Mouse (Mus musculus): ENCODE measurements around the gene Sult2b1. TPM values are rescaled to one million over a fixed set of nuclear protein-coding genes. Genes with fewer than 3 reads are reported as not detected.
A peak's percentile ranks its signal among the peaks of the same experiment; 100 is the strongest.

The Sult2b1 gene
- total RNA-seq, 2 experiments from 2014 or later = not detected

DNA sequence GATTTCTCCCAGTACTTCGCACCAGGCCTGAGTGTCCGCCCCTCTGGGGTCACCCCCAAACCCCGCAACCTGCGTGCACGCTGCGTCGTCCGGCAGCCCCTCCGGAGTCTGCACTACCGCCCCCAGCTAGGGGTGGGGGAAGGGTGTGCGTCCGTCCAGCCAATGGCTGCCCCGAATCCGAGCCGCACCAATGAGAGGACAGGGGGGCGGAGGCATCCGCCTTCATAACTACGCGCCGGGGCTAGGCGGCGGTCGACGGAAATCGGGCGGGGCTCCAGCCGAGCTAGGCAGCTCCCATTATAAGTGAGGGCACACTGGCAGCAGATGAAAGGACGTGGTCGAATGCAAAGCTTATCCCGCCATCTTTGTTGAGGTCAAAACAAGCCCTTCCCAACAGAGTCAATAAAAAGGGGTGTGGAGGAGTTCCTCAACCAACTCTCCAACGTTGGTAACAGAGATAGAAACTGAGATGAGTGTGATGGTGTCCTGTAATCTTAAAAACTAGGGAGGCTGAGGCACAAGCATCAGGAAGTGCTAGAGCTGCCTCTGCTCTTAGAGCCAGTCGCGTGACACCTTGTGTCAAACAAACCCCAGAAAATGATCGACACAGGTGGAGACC lies 69.3 kb downstream of the Sult2b1 start, which contains the start of gene Rpl18:
Gene Rpl18 (plus strand): TSS at position 368 of the 619 bp plus-strand sequence.
- peak; percentile 98 for DNase-seq
- intact Hi-C loops (cut with DNase I) = no loop called here

GRCm38 (mm10) chr7:45714630-45715089 lies 69.8 kb downstream of the Sult2b1 start:
- DNase-seq = no peak
- intact Hi-C loops (cut with DNase I) = no loop called here

DNA sequence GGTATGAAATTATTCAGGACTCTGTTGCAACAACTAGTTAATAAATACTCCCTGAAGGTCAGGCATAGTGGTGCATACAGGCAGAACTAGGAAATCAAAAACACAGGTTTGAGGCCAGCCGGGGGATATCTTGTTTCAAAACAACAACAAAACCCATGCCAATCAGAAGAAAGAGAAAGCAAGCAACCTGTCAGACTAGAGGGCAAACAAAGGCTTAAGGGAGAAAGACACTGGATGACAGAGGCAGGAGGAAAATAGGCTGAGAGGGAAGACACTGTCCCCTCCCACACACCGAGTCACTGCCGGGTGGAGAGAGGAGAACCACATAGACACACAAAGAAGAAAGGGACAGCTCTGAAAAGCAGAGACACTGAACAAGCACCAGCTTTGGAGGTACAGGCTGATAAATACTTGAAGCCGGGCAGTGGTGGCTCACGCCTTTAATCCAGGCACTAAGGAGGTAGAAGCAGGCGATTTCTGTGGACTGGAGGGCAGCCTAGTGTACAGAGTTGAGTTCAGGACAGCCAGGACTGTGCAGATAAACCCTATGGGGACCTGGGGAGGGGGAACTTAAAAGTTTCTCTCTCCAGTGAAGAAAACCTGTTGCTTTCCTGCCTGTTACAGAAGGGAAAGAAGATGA lies 70.5 kb downstream of the Sult2b1 start:
- no peak for DNase-seq
- intact Hi-C loops (cut with DNase I) = no loop called here

DNA sequence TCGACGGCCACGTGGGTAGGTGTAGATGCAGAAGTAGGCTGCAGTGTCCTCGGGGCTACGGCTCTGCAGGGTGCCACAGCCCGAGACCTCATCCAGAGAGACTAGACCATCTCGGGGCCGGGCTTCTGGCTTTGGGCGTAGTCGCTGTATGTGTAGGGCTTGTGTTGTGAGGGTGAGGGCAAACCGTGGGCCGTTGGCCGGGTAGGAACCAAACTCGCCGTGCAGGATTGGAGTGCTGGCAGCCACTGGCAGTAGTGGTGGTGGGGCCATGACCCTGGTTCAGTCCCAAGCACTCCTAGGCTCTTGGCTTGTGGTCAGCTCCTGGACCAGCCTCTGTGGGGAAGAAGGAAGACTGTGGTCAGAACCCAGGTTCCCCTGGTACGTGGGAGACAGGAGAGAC lies 71.1 kb downstream of the Sult2b1 start:
- DNase-seq = no peak
- intact Hi-C loops (cut with DNase I) = no loop called here

- intact Hi-C loops (cut with DNase I) = no loop called here
Observed at GRCm38 (mm10) chr7:45712022-45712757, 72.3 kb downstream of the Sult2b1 start.

GRCm38 (mm10) chr7:45711316-45712021 lies 73.0 kb downstream of the Sult2b1 start:
- no peak for DNase-seq
- intact Hi-C loops (cut with DNase I) = no loop called here

More at GRCm38 (mm10) chr7:45712022-45712757, 72.3 kb downstream of the Sult2b1 start:
- no peak for DNase-seq

DNA sequence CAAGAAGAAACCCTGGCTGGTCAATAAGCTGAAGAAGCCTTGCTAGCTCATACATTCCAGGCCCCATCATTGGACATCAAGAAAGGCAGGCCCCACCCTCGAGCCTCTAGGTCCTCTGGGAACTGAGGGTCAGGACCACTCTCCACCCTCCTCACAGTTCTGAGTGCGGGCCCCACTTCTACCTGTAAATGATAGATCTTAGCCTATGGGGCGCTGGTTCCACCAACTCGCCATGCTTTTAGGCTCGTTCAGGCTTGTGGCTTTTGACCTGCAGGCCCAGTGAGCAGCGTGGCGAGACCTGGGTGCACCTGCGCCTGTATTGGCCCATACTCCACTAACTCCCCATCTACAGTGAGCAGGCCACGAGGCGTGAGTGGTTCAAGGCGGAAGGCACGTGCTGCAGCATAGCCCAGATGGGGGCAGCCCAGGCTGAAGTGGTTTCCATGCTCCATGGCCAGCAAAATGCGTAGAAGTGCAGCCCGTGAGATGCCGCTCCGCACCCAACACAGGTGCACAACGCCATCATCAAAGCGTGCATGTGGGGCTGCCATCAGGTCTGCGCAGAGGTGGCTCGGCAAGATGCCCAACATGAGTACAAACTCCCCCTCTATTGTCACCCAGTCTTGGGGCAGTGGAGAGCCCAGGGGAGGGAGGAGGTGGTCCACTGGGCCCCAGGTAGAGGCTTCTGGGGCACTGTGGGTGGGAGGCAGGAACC lies 73.8 kb downstream of the Sult2b1 start:
- DNase-seq = no peak
- intact Hi-C loops (cut with DNase I) = no loop called here

DNA sequence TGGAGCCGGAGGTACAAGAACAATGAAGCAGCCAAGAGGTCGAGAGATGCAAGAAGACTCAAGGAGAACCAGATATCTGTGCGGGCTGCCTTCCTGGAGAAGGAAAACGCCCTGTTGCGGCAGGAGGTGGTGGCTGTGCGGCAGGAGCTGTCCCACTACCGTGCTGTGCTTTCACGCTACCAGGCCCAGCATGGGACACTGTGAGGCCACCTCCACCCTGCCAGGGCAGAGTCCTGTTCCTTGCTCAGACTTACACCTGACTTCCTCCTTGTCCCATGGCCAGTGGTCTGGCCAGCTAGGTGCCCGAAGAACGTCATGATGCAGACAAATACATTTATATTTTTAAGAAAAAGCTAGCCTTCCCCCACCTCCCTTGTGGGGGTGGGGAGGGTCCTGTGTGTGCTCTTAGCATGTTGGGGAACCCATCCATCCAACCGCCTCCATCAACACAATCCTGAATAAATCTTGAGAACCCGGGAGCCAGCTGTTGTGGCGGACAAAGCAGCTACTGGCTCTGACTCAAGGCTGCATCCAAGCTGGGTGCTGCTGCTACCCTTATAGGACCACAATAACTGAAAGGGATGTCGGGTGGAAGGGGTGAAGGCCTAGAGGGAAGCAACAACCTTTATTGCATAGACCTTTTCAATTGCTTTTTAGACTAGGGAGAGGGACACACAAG lies 74.7 kb downstream of the Sult2b1 start:
- DNase-seq = no peak
- intact Hi-C loops (cut with DNase I) = no loop called here

GRCm38 (mm10) chr7:45709036-45709435 lies 75.4 kb downstream of the Sult2b1 start:
- intact Hi-C loops (cut with DNase I) = no loop called here
- no peak for DNase-seq

DNA sequence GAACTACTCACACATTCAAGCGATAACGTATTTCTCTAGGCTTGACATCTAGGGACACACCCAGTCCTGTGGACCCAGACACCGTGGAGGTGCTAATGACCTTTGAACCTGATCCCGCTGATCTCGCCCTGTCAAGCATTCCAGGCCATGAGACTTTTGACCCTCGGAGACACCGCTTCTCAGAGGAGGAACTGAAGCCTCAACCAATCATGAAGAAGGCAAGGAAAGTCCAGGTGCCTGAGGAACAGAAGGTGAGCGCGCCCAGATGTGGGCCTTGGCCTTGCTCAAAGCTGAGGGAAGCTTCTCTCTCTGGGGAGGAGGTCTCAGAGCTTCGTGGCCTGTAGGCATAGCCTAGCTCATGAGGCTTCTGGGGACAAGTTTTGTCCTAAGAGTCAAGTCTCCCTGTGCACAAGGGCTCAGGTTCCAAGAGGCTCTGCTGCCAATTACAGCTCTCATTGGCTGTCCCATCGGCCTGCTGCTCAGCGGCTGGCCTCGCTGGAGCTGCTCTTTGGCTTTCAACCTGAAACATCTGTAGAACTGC lies 76.2 kb downstream of the Sult2b1 start:
- intact Hi-C loops (cut with DNase I) = no loop called here
- DNase-seq = peak; percentile 50 to 61

GRCm38 (mm10) chr7:45707375-45707967 lies 77.0 kb downstream of the Sult2b1 start:
- intact Hi-C loops (cut with DNase I) = no loop called here
- peak; percentile 96 to 99 for DNase-seq

GRCm38 (mm10) chr7:45706721-45707241 lies 77.7 kb downstream of the Sult2b1 start:
- intact Hi-C loops (cut with DNase I) = no loop called here
- DNase-seq = peak; percentile 93

DNA sequence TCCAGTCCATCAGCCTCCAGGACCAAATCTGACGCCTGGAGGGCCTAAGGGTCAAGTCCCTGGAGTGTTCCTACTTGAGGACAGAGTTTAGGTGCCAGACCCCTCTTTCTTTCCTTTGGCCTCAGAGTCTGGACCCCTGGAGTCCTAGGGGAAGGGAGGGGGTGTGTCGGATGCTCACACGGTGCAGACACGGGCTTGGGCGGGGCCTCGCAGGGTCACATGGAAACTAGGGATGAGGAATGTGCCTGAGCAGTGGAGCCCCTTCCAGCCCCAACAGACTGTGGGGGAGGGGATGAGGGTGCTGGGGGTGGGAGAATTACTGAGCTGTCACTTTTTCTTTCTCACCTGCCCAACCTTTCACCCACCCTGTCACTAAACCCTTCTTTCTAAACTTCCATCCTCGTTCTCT lies 78.6 kb downstream of the Sult2b1 start:
- intact Hi-C loops (cut with DNase I) = no loop called here
- DNase-seq = peak; percentile 73 to 87

GRCm38 (mm10) chr7:45705443-45705864 lies 79.0 kb downstream of the Sult2b1 start:
- intact Hi-C loops (cut with DNase I) = no loop called here
- DNase-seq = peak in 1 of 2 experiments; percentile 57

DNA sequence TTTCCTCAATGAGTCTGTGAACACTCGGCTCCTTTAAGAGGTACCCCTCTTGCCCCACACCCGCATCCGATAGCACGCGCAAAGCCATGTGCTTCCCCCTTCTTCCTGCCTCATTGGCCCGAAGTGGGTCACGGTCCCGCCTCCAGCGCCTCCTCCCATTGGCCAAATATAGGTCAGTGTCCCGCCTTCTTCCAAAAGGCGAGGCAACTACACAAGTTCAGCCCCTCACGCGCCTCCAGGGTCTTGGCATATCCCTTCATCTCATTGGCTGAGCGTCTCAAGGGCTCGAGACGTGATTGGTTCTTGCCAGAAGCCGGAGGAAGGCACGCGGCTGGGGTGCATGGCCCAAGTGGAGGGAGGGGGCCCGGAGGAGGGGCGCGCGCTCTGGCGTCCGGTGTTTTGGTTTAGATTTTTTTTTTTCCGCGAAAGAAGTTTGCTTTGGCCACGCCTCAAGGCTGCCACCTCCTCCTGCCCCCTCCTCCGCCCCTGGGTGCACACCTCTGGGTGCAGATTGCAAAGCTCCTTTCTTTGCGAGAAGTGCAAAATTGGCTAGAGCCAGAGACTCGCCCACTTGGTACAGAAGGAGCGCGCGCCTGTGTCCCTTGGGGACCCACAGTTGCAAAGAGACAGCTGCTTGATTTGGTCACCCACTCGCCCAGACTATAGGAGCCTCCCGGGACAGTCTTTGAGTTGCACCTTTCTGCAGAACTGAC lies 79.6 kb downstream of the Sult2b1 start, which contains the start of gene Dbp:
Gene Dbp (plus strand): TSS at position 359 of the 713 bp plus-strand sequence.
- peak; percentile 97 to 98 for DNase-seq
- intact Hi-C loops (cut with DNase I) = loop anchor here (5.0 kb wide), 1 partner anchor 243 kb away; no protein-coding TSS in a partner anchor

GRCm38 (mm10) chr7:45704046-45704559 lies 80.4 kb downstream of the Sult2b1 start:
- DNase-seq = peak; percentile 56 to 67
- intact Hi-C loops (cut with DNase I) = loop anchor here (5.0 kb wide), 1 partner anchor 242 kb away; no protein-coding TSS in a partner anchor

GRCm38 (mm10) chr7:45703521-45704033 lies 80.9 kb downstream of the Sult2b1 start:
- intact Hi-C loops (cut with DNase I) = loop anchor here (5.0 kb wide), 1 partner anchor 241 kb away; no protein-coding TSS in a partner anchor
- no peak for DNase-seq

All from heart, postnatal 14 days (tissue).